Mouse (Mus musculus): Measurements from ENCODE around the gene Tbc1d10a.

DNA sequence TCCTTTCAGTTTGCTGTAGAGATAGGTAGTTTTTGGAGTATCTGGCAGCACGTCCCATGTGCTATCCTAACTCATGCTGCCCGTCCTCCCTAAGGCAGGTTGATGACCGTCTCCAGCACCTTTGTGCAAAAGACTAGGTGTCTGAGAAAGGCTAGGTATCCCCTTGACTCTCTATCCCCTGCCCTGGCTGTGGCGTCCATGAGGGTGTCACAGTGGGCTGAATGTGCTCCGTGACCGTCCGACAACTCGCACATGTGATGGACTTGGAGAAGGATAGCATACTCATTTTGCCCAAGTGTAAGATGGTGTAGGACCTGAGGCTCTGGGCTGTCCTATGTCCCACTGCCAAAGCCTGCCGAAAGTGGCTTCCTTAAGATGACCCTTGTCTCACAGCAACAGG is 21.1 kb downstream of the Tbc1d10a start:
- no peak for TF ChIP-seq POLR2A (IDR thresholded peaks at IDR 0.05; ENCODE audit: control insufficient read depth in 1 of 2, insufficient read depth in 1 of 2, low read depth in 1 of 2, low read length in 2 of 2, poor library complexity in 1 of 2)
- TF ChIP-seq ZNF384 (IDR thresholded peaks at IDR 0.05; ENCODE audit: low read depth, low read length), result no peak
- no peak for TF ChIP-seq MYB (IDR thresholded peaks at IDR 0.05; ENCODE audit: low read depth, low read length)
- no peak for TF ChIP-seq CTCF (IDR thresholded peaks at IDR 0.05 in 2 of 3, conservative IDR thresholded peaks at IDR 0.05 in 1 of 3; ENCODE audit: control insufficient read depth in 1 of 3, insufficient read depth in 1 of 3, low read depth in 2 of 3, low read length in 3 of 3, poor library complexity in 1 of 3, severe bottlenecking in 1 of 3)
- TF ChIP-seq TBP (IDR thresholded peaks at IDR 0.05; ENCODE audit: low read depth, low read length), result no peak
- no peak for TF ChIP-seq EP300 (IDR thresholded peaks at IDR 0.05; ENCODE audit: low read depth in 1 of 2, low read length in 2 of 2)
- TF ChIP-seq BHLHE40 (IDR thresholded peaks at IDR 0.05; ENCODE audit: borderline replicate concordance, low read depth, low read length), result no peak
- no peak for TF ChIP-seq JUND (IDR thresholded peaks at IDR 0.05; ENCODE audit: low read depth, low read length)
- no peak for TF ChIP-seq GATA1 (IDR thresholded peaks at IDR 0.05; ENCODE audit: low read depth, low read length)
